Mouse (Mus musculus): Measurements from ENCODE around the gene Ppm1b. TPM values are rescaled to one million over a fixed set of nuclear protein-coding genes. Genes with fewer than 3 reads are reported as not detected.
A peak's percentile ranks its signal among the peaks of the same experiment; 100 is the strongest.

The Ppm1b gene
- total RNA-seq, 2 experiments from 2014 or later = 121 to 128 TPM

- no peak for DNase-seq
- intact Hi-C loops (cut with DNase I) = no loop called here
Measured at GRCm38 (mm10) chr17:85018794-85019193, 62.3 kb downstream of the Ppm1b start.

- intact Hi-C loops (cut with DNase I) = no loop called here
Measured at GRCm38 (mm10) chr17:85020343-85020742, 63.8 kb downstream of the Ppm1b start.

GRCm38 (mm10) chr17:85023247-85024167 lies 67.0 kb downstream of the Ppm1b start:
- DNase-seq = peak; percentile 22 to 41

More at GRCm38 (mm10) chr17:85020343-85020742, 63.8 kb downstream of the Ppm1b start:
- DNase-seq = no peak

GRCm38 (mm10) chr17:85024237-85024636 lies 67.7 kb downstream of the Ppm1b start:
- intact Hi-C loops (cut with DNase I) = no loop called here
- DNase-seq = no peak

More at GRCm38 (mm10) chr17:85023247-85024167, 67.0 kb downstream of the Ppm1b start:
- intact Hi-C loops (cut with DNase I) = loop anchor here (1.0 kb wide), 1 partner anchor 145 kb away; no protein-coding TSS in a partner anchor

GRCm38 (mm10) chr17:85025151-85025550 lies 68.6 kb downstream of the Ppm1b start:
- intact Hi-C loops (cut with DNase I) = no loop called here
- no peak for DNase-seq

- intact Hi-C loops (cut with DNase I) = no loop called here
- DNase-seq = no peak
Measured at GRCm38 (mm10) chr17:85026436-85026835, 69.9 kb downstream of the Ppm1b start.

- DNase-seq = no peak
- intact Hi-C loops (cut with DNase I) = no loop called here
Measured at GRCm38 (mm10) chr17:85027247-85027646, 70.7 kb downstream of the Ppm1b start.

GRCm38 (mm10) chr17:85028093-85028739 lies 71.7 kb downstream of the Ppm1b start, which contains the start of gene Slc3a1:
Slc3a1 (plus strand) TSS chr17:85028376.
- intact Hi-C loops (cut with DNase I) = no loop called here
- DNase-seq = no peak

- intact Hi-C loops (cut with DNase I) = no loop called here
- DNase-seq = no peak
Measured at GRCm38 (mm10) chr17:85028797-85029196, 72.3 kb downstream of the Ppm1b start.

GRCm38 (mm10) chr17:85030651-85031050 lies 74.1 kb downstream of the Ppm1b start:
- intact Hi-C loops (cut with DNase I) = no loop called here
- DNase-seq = no peak

GRCm38 (mm10) chr17:85033087-85033486 lies 76.5 kb downstream of the Ppm1b start:
- no peak for DNase-seq
- intact Hi-C loops (cut with DNase I) = no loop called here

GRCm38 (mm10) chr17:85034068-85034467 lies 77.5 kb downstream of the Ppm1b start:
- DNase-seq = no peak
- intact Hi-C loops (cut with DNase I) = no loop called here

GRCm38 (mm10) chr17:85037855-85038254 lies 81.3 kb downstream of the Ppm1b start:
- intact Hi-C loops (cut with DNase I) = no loop called here
- no peak for DNase-seq

GRCm38 (mm10) chr17:85038311-85038710 lies 81.8 kb downstream of the Ppm1b start:
- intact Hi-C loops (cut with DNase I) = no loop called here
- no peak for DNase-seq

GRCm38 (mm10) chr17:85038761-85039160 lies 82.2 kb downstream of the Ppm1b start:
- no peak for DNase-seq
- intact Hi-C loops (cut with DNase I) = no loop called here

- no peak for DNase-seq
- intact Hi-C loops (cut with DNase I) = no loop called here
Measured at GRCm38 (mm10) chr17:85040913-85041312, 84.4 kb downstream of the Ppm1b start.

GRCm38 (mm10) chr17:85042419-85042818 lies 85.9 kb downstream of the Ppm1b start:
- intact Hi-C loops (cut with DNase I) = no loop called here
- DNase-seq = no peak

GRCm38 (mm10) chr17:85043404-85043816 lies 86.9 kb downstream of the Ppm1b start:
- intact Hi-C loops (cut with DNase I) = no loop called here
- DNase-seq = no peak

- intact Hi-C loops (cut with DNase I) = no loop called here
- no peak for DNase-seq
Measured at GRCm38 (mm10) chr17:85044466-85044865, 87.9 kb downstream of the Ppm1b start.

- intact Hi-C loops (cut with DNase I) = no loop called here
- DNase-seq = no peak
Measured at GRCm38 (mm10) chr17:85045160-85045559, 88.6 kb downstream of the Ppm1b start.

GRCm38 (mm10) chr17:85048379-85048778 lies 91.8 kb downstream of the Ppm1b start:
- intact Hi-C loops (cut with DNase I) = no loop called here
- DNase-seq = no peak

GRCm38 (mm10) chr17:85058276-85058675 lies 101.7 kb downstream of the Ppm1b start:
- DNase-seq = no peak
- intact Hi-C loops (cut with DNase I) = no loop called here

Measured in heart, postnatal 36 days (tissue).